24 mouse cellular contexts compared by ENCODE assay signal in genomic region chr9:60152990-60153389, GRCm38 (mm10).
A peak's percentile ranks its signal among the peaks of the same experiment; 100 is the strongest.
DNase-seq lines count a peak whose midpoint lies in the region; ATAC-seq and TF ChIP-seq lines count a peak whose summit lies in the region.
"Had no signal": no experiment of that assay in that cellular context is flagged by ENCODE, and none has a peak within 500 bp of the region (broad histone marks: within the 10 kb centered on the region; RNA-seq: fewer than 3 reads in every experiment).

No protein-coding gene starts in this region.

- peaks cover 4% of the 10 kb centered on the region; the same call in 1 of the 2 replicates for H3K4me1 ChIP-seq in midbrain, postnatal 0 days (ENCODE audit: insufficient read depth, low read length)
- peaks cover 10% of the 10 kb centered on the region for H3K4me1 ChIP-seq in midbrain, embryonic 11.5 days (ENCODE audit: control insufficient read depth, insufficient read depth, low read length)
- H3K4me1 ChIP-seq in stomach, postnatal 0 days (replicated peaks; ENCODE audit: control insufficient read depth, insufficient read depth) = no peaks in the 10 kb centered on the region
- H3K4me1 ChIP-seq: limb, embryonic 15.5 days; liver, embryonic 15.5 days had no signal

- DNase-seq in gastrocnemius, adult 2 months = no peak
- DNase-seq in gastrocnemius, postnatal 4 days (ENCODE audit: low spot score in 2 of 2) = no peak
- DNase-seq in left cerebral cortex, adult 2 months (ENCODE audit: extremely low spot score in 1 of 2, low spot score in 2 of 2) = no peak
- no peak for DNase-seq in left cerebral cortex, adult 11 months (ENCODE audit: low spot score)
- DNase-seq in midbrain, postnatal 0 days (ENCODE audit: low spot score) = no peak
- no peak for DNase-seq in midbrain, embryonic 11.5 days (ENCODE audit: low spot score, missing footprints)
- DNase-seq in stomach, postnatal 0 days (ENCODE audit: low spot score) = no peak
- DNase-seq in cerebellum, postnatal 10 days = no peak
- DNase-seq: adrenal gland, postnatal 25 days; cerebellum, adult 8-10 months; gastrocnemius, postnatal 10 days; heart, adult 18-20 months; heart, postnatal 36 days; kidney, postnatal 36 days; left cerebral cortex, postnatal 4 days; retina, postnatal 1 day; right cerebral cortex, postnatal 25 days; spleen, adult 18-20 months; thymus, postnatal 14 days had no signal

- H3K36me3 ChIP-seq in midbrain, postnatal 0 days (ENCODE audit: insufficient read depth, low read length) = no peaks in the 10 kb centered on the region
- no peaks in the 10 kb centered on the region for H3K36me3 ChIP-seq in midbrain, embryonic 11.5 days (ENCODE audit: control insufficient read depth, insufficient read depth, low read length)
- H3K36me3 ChIP-seq in stomach, postnatal 0 days (ENCODE audit: control insufficient read depth, insufficient read depth, low read length) = no peaks in the 10 kb centered on the region
- H3K36me3 ChIP-seq: limb, embryonic 15.5 days; liver, embryonic 15.5 days; midbrain, embryonic 12.5 days had no signal

- WGBS in midbrain, postnatal 0 days = 96% methylated on average over 1 of the region's 1 CpGs
- 85% methylated on average over 1 of the region's 1 CpGs for WGBS in midbrain, embryonic 11.5 days
- WGBS in stomach, postnatal 0 days = 91% methylated on average over 1 of the region's 1 CpGs

- peak; percentile 42 for TF ChIP-seq CTCF in gastrocnemius, adult 2 months (IDR thresholded peaks at IDR 0.05)
- peak; percentile 40 for TF ChIP-seq CTCF in left cerebral cortex, adult 2 months (IDR thresholded peaks at IDR 0.05)
- peak; percentile 16; the same call in 1 of the 2 replicates for TF ChIP-seq CTCF in midbrain, postnatal 0 days (IDR thresholded peaks at IDR 0.05)
- TF ChIP-seq CTCF in stomach, postnatal 0 days (IDR thresholded peaks at IDR 0.05; ENCODE audit: low read depth) = peak; percentile 53

- no peak for TF ChIP-seq EP300 in stomach, postnatal 0 days (optimal IDR thresholded peaks at IDR 0.05)

- intact Hi-C loops in gastrocnemius, adult 2 months (cut with DNase I) = no loop called here
- intact Hi-C loops in left cerebral cortex, adult 2 months (cut with DNase I) = no loop called here

- H3K27ac ChIP-seq in gastrocnemius, adult 2 months = no peak overlapping the region
- no peak overlapping the region for H3K27ac ChIP-seq in left cerebral cortex, adult 2 months
- H3K27ac ChIP-seq in midbrain, postnatal 0 days (ENCODE audit: low read depth, low read length) = no peak overlapping the region
- H3K27ac ChIP-seq in midbrain, embryonic 11.5 days (ENCODE audit: low read depth, low read length) = no peak overlapping the region
- H3K27ac ChIP-seq in stomach, postnatal 0 days (replicated peaks) = no peak overlapping the region
- H3K27ac ChIP-seq: hindbrain, embryonic 14.5 days; limb, embryonic 15.5 days; liver, embryonic 15.5 days; midbrain, embryonic 12.5 days had no signal

- no peak overlapping the region for H3K4me3 ChIP-seq in gastrocnemius, adult 2 months
- H3K4me3 ChIP-seq in left cerebral cortex, adult 2 months = no peak overlapping the region
- no peak overlapping the region for H3K4me3 ChIP-seq in midbrain, postnatal 0 days (ENCODE audit: low read depth, low read length)
- H3K4me3 ChIP-seq in midbrain, embryonic 11.5 days (ENCODE audit: low read depth, low read length) = no peak overlapping the region
- no peak overlapping the region for H3K4me3 ChIP-seq in stomach, postnatal 0 days (ENCODE audit: low read depth, low read length)
- H3K4me3 ChIP-seq: limb, embryonic 15.5 days; liver, embryonic 15.5 days; midbrain, embryonic 12.5 days had no signal

- H3K4me2 ChIP-seq in midbrain, postnatal 0 days (ENCODE audit: low read depth, low read length, poor library complexity, severe bottlenecking) = no peak overlapping the region
- no peak overlapping the region for H3K4me2 ChIP-seq in midbrain, embryonic 11.5 days
- no peak overlapping the region for H3K4me2 ChIP-seq in stomach, postnatal 0 days (replicated peaks; ENCODE audit: low read depth)
- H3K4me2 ChIP-seq: hindbrain, embryonic 14.5 days; limb, embryonic 15.5 days; liver, embryonic 15.5 days; midbrain, embryonic 12.5 days had no signal

- no peak for ATAC-seq in midbrain, postnatal 0 days (ENCODE audit: low FRiP score)
- ATAC-seq in midbrain, embryonic 11.5 days (ENCODE audit: low FRiP score) = no peak
- no peak for ATAC-seq in stomach, postnatal 0 days (ENCODE audit: low FRiP score, low TSS enrichment)
- ATAC-seq: forebrain, embryonic 14.5 days had no signal

- H3K9me3 ChIP-seq in midbrain, postnatal 0 days (ENCODE audit: low read length) = no peaks in the 10 kb centered on the region
- no peaks in the 10 kb centered on the region for H3K9me3 ChIP-seq in midbrain, embryonic 11.5 days (ENCODE audit: control insufficient read depth, low read length)
- H3K9me3 ChIP-seq in stomach, postnatal 0 days (ENCODE audit: control insufficient read depth, low read length) = no peaks in the 10 kb centered on the region
- H3K9me3 ChIP-seq: limb, embryonic 15.5 days; liver, embryonic 15.5 days; midbrain, embryonic 12.5 days had no signal

- H3K9ac ChIP-seq in midbrain, postnatal 0 days (replicated peaks; ENCODE audit: low read length, poor library complexity, severe bottlenecking) = no peak overlapping the region
- no peak overlapping the region for H3K9ac ChIP-seq in midbrain, embryonic 11.5 days (ENCODE audit: low read length)
- H3K9ac ChIP-seq in stomach, postnatal 0 days (ENCODE audit: low read length) = no peak overlapping the region
- H3K9ac ChIP-seq: hindbrain, embryonic 14.5 days; limb, embryonic 15.5 days; liver, embryonic 15.5 days; midbrain, embryonic 12.5 days had no signal

- H3K27me3 ChIP-seq in midbrain, postnatal 0 days (ENCODE audit: insufficient read depth, low read length) = no peaks in the 10 kb centered on the region
- no peaks in the 10 kb centered on the region for H3K27me3 ChIP-seq in midbrain, embryonic 11.5 days (ENCODE audit: control insufficient read depth, insufficient read depth, low read length)
- no peaks in the 10 kb centered on the region for H3K27me3 ChIP-seq in stomach, postnatal 0 days (ENCODE audit: control insufficient read depth, insufficient read depth, low read length)
- H3K27me3 ChIP-seq: limb, embryonic 15.5 days; liver, embryonic 15.5 days; midbrain, embryonic 12.5 days had no signal
